Mouse (Mus musculus) heart, embryonic 11.5 days (tissue): ENCODE data around the gene Mrps21. TPM values are rescaled to one million over a fixed set of nuclear protein-coding genes. Genes with fewer than 3 reads are reported as not detected.
"Not testable (repeated sequence)": the region's sequence is repeated elsewhere in the genome, so short reads cannot be mapped to it uniquely, and the experiment has no call there.

Experiments
- ATAC-seq: fragments of 200-750 bp; cut with Nextera tagmentation; replicated peaks from 2 replicates; pipeline ENCODE4 v1.8.0; 2017; ENCODE audit warnings: moderate library complexity; ENCODE audit not compliant: insufficient number of reproducible peaks, low FRiP score, low TSS enrichment
- H3K27ac ChIP-seq: fragments of 300-500 bp; sonication (generic); 2 replicates; pipeline ENCODE4 v1.5.1; 2014; ENCODE audit warnings: mild to moderate bottlenecking, low read depth, low read length
- H3K27me3 ChIP-seq: fragments of 300-500 bp; sonication (generic); 2 replicates; pipeline ENCODE4 v1.6.1; 2014; ENCODE audit warnings: mild to moderate bottlenecking, low read length, mixed read lengths; ENCODE audit not compliant: control insufficient read depth, insufficient read depth
- H3K36me3 ChIP-seq: fragments of 300-500 bp; sonication (generic); 2 replicates; pipeline ENCODE4 v1.6.1; 2014; ENCODE audit warnings: mild to moderate bottlenecking, low read length, moderate library complexity, mixed read lengths; ENCODE audit not compliant: control insufficient read depth, insufficient read depth
- H3K4me1 ChIP-seq: fragments of 300-500 bp; sonication (generic); 2 replicates; pipeline ENCODE4 v1.6.1; 2014; ENCODE audit warnings: low read length; ENCODE audit not compliant: control insufficient read depth, insufficient read depth
- H3K4me2 ChIP-seq: fragments of 300-500 bp; sonication (generic); 2 replicates; pipeline ENCODE4 v1.6.1; 2014; ENCODE audit warnings: mild to moderate bottlenecking, moderate library complexity
- H3K4me3 ChIP-seq: fragments of 300-500 bp; sonication (generic); 2 replicates; pipeline ENCODE4 v1.5.1; 2014; ENCODE audit warnings: low read depth, low read length
- H3K9ac ChIP-seq: fragments of 300-500 bp; sonication (generic); 2 replicates; pipeline ENCODE4 v1.6.1; 2014; ENCODE audit warnings: mild to moderate bottlenecking, low read depth, low read length, moderate library complexity
- H3K9me3 ChIP-seq: fragments of 300-500 bp; sonication (generic); replicated peaks from 2 replicates; pipeline ENCODE4 v1.6.1; 2016; ENCODE audit warnings: low read length; ENCODE audit not compliant: control insufficient read depth
- WGBS: fragments of 180-500 bp; shearing (Covaris S2); extraction: QIAGEN DNeasy Blood & Tissue Kit; methylation state at CpG from one replicate; pipeline ENCODE4 v1.1.7; 2014; ENCODE audit not compliant: insufficient replicate concordance; 5-methylcytosine and 5-hydroxymethylcytosine counted together
- polyA plus RNA-seq: library from polyadenylated mRNA; unstranded; fragments of >200 nt; fragmentation: Nextera tagmentation; extraction: Ambion mirVana; gene quantifications from 2 replicates; pipeline ENCODE4 v1.2.1, GENCODE M21; 2014

Mrps21 gene
- polyA plus RNA-seq, 1 experiment from 2014 or later, result 410 TPM

- H3K4me3 ChIP-seq, result peak within 1 kb of the TSS; percentile 55
- under 1% methylated on average over 24 of the region's 43 CpGs for WGBS
- peak; percentile 95 for ATAC-seq
Observed at GRCm38 (mm10) chr3:95893606-95894316, 22.4 kb upstream of the Mrps21 start, which contains the start of gene Aph1a. TSS of gene Aph1a (plus strand) at chr3:95893969.

GRCm38 (mm10) chr3:95893126-95893525 is 21.8 kb upstream of the Mrps21 start:
- ATAC-seq, result no peak
- peak overlapping the region; percentile 55 for H3K4me3 ChIP-seq
- no peaks in the 10 kb centered on the region for H3K36me3 ChIP-seq
- peaks cover 14% of the 10 kb centered on the region for H3K4me1 ChIP-seq
- H3K9ac ChIP-seq, result peak overlapping the region; percentile 79
- H3K9me3 ChIP-seq, result no peaks in the 10 kb centered on the region
- 20% methylated on average over 7 of the region's 7 CpGs for WGBS
- peak overlapping the region; percentile 86 for H3K27ac ChIP-seq
- no peaks in the 10 kb centered on the region for H3K27me3 ChIP-seq
- H3K4me2 ChIP-seq, result peak overlapping the region; percentile 65

More at GRCm38 (mm10) chr3:95893606-95894316, 22.4 kb upstream of the Mrps21 start, which contains the start of gene Aph1a:
- H3K9me3 ChIP-seq, H3K36me3 ChIP-seq, H3K27me3 ChIP-seq: not testable (repeated sequence)
- Histone ChIP-seq H3K4me2 (peak within 1 kb of the TSS; percentile 81), H3K27ac (peak within 1 kb of the TSS; percentile 86), H3K4me1 (peaks cover 14% of the 10 kb centered on the region), H3K9ac (peak within 1 kb of the TSS; percentile 79)

GRCm38 (mm10) chr3:95892066-95893052 is 21.0 kb upstream of the Mrps21 start:
- Histone ChIP-seq H3K4me2 (peak overlapping the region; percentile 66), H3K27ac (peak overlapping the region; percentile 88), H3K36me3 (no peaks in the 10 kb centered on the region), H3K27me3 (no peaks in the 10 kb centered on the region), H3K4me1 (peaks cover 14% of the 10 kb centered on the region), H3K9ac (peak overlapping the region; percentile 71; the same call in 1 of the 2 replicates), H3K9me3 (no peaks in the 10 kb centered on the region), H3K4me3 (peak overlapping the region; percentile 40)
- 38% methylated on average over 11 of the region's 11 CpGs for WGBS
- ATAC-seq, result 0 out of 2 replicates have a peak, but pooled peaks have one; percentile 19

DNA sequence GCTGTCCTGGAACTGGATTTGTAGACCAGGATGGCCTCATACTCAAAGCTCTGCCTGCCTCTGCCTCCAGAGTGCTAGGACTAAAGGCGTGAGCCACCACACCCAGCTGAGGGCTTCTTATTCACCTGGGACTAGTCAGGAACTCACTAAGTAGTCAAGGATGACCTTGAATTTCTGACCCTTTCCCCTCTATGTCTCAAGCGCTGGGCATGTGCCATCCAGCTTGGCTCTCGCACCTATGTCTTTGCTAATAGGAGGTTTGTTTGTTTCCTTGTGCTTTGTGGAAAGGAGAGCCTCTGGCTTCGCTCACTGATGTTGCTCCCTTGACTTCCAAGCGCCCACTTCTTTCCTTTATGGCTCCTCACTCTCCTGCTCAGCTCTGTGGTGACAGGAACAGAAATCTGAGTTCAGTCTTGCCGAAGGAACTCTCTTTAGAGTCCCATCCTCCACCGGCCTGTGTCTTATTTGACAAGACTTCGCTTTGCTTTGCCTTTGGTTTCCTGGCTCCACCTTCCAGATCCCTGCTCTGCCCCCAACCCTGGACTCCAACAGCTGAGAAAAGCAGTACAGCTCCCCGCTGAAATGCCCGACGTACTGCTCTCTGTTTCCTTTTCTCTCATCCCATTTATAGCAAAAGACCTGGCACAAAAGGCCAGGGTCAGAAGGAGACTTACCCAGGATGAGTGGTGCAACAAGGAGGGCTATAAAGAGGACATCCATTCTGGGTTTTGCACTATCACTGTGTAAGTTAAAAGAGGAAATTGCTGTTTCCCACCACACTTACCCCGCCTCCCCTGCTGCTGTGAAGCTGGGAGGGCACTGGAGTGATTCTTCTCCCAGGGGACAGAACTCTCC is 20.1 kb upstream of the Mrps21 start, which contains the start of gene BC028528:
Gene BC028528, minus strand, starts transcription at position 795 of the 855 bp plus-strand sequence.
- ATAC-seq, result no peak
- H3K27me3 ChIP-seq, result no peaks in the 10 kb centered on the region
- peak within 1 kb of the TSS; percentile 40 for H3K4me3 ChIP-seq
- 22% methylated on average over 12 of the region's 12 CpGs for WGBS
- H3K36me3 ChIP-seq, result no peaks in the 10 kb centered on the region
- H3K9ac ChIP-seq, result peak within 1 kb of the TSS; percentile 71; the same call in 1 of the 2 replicates
- no peaks in the 10 kb centered on the region for H3K9me3 ChIP-seq
- H3K4me1 ChIP-seq, result peaks cover 14% of the 10 kb centered on the region
- H3K4me2 ChIP-seq, result peak within 1 kb of the TSS; percentile 66
- peak within 1 kb of the TSS; percentile 88 for H3K27ac ChIP-seq

DNA sequence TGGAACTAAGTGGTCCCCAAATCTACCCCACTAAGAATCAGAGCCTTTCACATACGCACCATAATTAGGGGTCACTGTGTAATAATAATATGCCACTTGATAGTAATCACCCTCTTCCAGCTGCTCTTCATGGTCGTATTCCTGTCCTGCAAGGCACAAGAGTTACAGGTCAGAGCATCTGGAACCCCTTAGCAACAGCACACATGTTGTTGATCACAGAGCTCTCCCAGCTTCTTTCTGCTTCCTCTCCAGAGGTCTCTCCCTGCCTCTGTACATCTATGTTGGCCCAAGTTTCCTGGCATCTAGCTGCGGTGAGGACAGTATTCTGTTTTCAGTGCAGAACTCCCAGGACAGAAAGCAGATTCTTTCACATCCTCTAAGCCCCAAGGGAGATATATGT is 18.3 kb upstream of the Mrps21 start:
- peaks cover 12% of the 10 kb centered on the region for H3K4me1 ChIP-seq
- H3K9ac ChIP-seq, result no peak overlapping the region
- H3K4me3 ChIP-seq, result no peak overlapping the region
- H3K9me3 ChIP-seq, result no peaks in the 10 kb centered on the region
- no peak overlapping the region for H3K4me2 ChIP-seq
- no peak overlapping the region for H3K27ac ChIP-seq
- no peaks in the 10 kb centered on the region for H3K27me3 ChIP-seq
- ATAC-seq, result no peak
- 73% methylated on average over 3 of the region's 3 CpGs for WGBS
- no peaks in the 10 kb centered on the region for H3K36me3 ChIP-seq

- Histone ChIP-seq H3K9ac (no peak overlapping the region), H3K36me3 (no peaks in the 10 kb centered on the region), H3K27ac (no peak overlapping the region), H3K9me3 (no peaks in the 10 kb centered on the region), H3K4me2 (no peak overlapping the region), H3K4me1 (peaks cover 11% of the 10 kb centered on the region), H3K27me3 (no peaks in the 10 kb centered on the region), H3K4me3 (no peak overlapping the region)
- WGBS, result 79% methylated on average over 4 of the region's 4 CpGs
- no peak for ATAC-seq
Observed at GRCm38 (mm10) chr3:95887596-95887995, 16.3 kb upstream of the Mrps21 start.

DNA sequence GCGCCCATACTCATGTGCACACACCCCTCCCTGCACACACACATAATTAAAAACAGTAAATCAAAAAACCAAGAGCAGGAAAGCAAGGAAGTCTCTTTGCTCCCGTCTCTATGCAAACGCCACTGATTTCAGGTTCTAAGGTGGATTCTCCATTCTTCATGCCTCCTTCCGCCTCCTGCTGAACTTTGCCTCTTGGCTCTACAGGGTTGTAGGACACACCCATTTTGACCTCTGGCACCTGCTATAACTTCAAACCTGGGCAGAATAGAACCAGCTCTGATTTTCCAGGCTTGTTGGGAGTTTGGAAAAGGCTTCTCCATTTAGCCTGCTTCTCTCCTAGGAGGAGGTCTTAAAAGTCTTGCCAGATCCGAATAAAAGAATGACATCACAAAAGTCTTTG is 13.1 kb upstream of the Mrps21 start:
- Histone ChIP-seq H3K36me3 (no peaks in the 10 kb centered on the region), H3K9me3 (no peaks in the 10 kb centered on the region), H3K4me3 (no peak overlapping the region), H3K4me1 (peaks cover 6% of the 10 kb centered on the region; the same call in 1 of the 2 replicates), H3K9ac (no peak overlapping the region), H3K27ac (no peak overlapping the region), H3K4me2 (no peak overlapping the region), H3K27me3 (no peaks in the 10 kb centered on the region)
- WGBS, result 79% methylated on average over 5 of the region's 5 CpGs
- ATAC-seq, result no peak
